Mouse (Mus musculus): ENCODE data around the gene Kcnip1. TPM values are rescaled to one million over a fixed set of nuclear protein-coding genes. Genes with fewer than 3 reads are reported as not detected.

The Kcnip1 gene
- polyA plus RNA-seq, 1 experiment from 2014 or later = 0.27 TPM

DNA sequence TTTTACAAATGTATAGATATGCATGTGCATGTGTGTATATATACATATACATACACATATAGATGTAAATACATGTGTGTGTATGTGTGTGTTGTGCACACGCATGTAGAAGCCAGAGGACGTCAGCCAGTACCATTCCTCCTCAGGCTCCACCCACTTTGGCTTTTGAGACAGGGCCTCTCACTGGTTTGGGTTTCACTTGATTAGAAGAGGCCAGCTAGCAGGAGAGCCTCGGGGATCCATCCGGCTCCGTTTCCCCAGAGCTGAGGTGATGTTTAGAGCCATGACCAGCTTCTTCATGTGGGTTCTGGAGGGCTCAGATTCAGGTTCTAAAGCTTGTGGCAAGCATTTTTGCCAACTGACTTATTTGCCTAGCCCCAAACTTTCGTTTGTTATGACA lies 89.5 kb downstream of the Kcnip1 start:
- Histone ChIP-seq H3K4me2 (replicated peaks; ENCODE audit: low read depth, low read length) (no peak overlapping the region), H3K9me3 (ENCODE audit: low read length) (no peaks in the 10 kb centered on the region), H3K27me3 (replicated peaks; ENCODE audit: insufficient read depth, low read length) (no peaks in the 10 kb centered on the region), H3K4me1 (ENCODE audit: insufficient read depth, low read depth, low read length) (no peaks in the 10 kb centered on the region), H3K9ac (replicated peaks; ENCODE audit: low read depth) (no peak overlapping the region), H3K36me3 (ENCODE audit: insufficient read depth, low read length) (no peaks in the 10 kb centered on the region), H3K4me3 (ENCODE audit: low read depth, low read length) (no peak overlapping the region), H3K27ac (ENCODE audit: low read length) (no peak overlapping the region)
- TF ChIP-seq CTCF (IDR thresholded peaks at IDR 0.05) (no peak), EP300 (IDR thresholded peaks at IDR 0.05) (no peak)
- no peak for ATAC-seq
- no peak for DNase-seq (ENCODE audit: low spot score)
- WGBS = 53% methylated on average over 6 of the region's 6 CpGs

DNA sequence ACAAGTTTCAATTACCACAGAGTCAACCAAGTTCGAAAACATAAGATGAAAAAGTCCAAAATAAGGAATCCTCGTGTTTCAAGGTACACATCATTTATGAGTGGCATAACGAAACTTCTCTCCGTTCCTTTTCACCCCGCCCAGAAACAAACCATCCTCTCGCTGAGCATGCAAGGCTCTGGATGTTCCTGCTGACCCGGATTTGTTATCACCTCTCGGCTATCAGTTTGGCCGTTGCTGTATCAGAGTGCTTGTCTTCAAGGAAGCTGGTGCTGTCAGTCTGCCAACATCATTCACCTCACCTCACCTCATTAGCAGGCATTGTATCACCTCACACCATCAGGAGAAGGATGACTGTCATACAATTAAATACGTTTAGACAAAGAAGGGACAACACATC lies 90.6 kb downstream of the Kcnip1 start:
- no peaks in the 10 kb centered on the region for H3K4me1 ChIP-seq (ENCODE audit: insufficient read depth, low read depth, low read length)
- ATAC-seq = no peak
- no peak overlapping the region for H3K4me2 ChIP-seq (replicated peaks; ENCODE audit: low read depth, low read length)
- H3K9ac ChIP-seq (replicated peaks; ENCODE audit: low read depth) = no peak overlapping the region
- TF ChIP-seq CTCF (IDR thresholded peaks at IDR 0.05) = no peak
- TF ChIP-seq EP300 (IDR thresholded peaks at IDR 0.05) = no peak
- DNase-seq (ENCODE audit: low spot score) = no peak
- H3K9me3 ChIP-seq (ENCODE audit: low read length) = no peaks in the 10 kb centered on the region
- no peaks in the 10 kb centered on the region for H3K27me3 ChIP-seq (replicated peaks; ENCODE audit: insufficient read depth, low read length)
- H3K27ac ChIP-seq (ENCODE audit: low read length) = no peak overlapping the region
- WGBS = 27% methylated on average over 10 of the region's 10 CpGs
- H3K4me3 ChIP-seq (ENCODE audit: low read depth, low read length) = no peak overlapping the region
- no peaks in the 10 kb centered on the region for H3K36me3 ChIP-seq (ENCODE audit: insufficient read depth, low read length)

DNA sequence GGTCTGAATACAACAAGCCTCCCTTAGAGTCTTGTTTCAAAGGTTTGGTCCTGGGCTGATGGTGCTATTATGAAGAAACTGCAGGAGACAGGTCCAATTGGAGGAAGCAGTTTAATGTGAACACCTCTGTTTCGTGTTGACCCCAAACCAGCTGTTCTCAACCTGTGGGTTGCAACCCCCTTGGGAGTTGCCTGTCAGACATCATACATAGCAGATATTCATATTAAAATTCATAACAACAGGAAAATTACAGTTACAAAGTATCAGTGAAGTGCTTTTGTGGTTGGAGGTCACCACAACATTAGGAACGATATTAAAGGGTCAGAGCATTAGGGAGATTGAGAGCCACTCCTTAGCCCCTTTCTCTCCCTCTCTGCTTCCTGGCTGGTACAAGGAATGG lies 91.2 kb downstream of the Kcnip1 start:
- TF ChIP-seq CTCF (IDR thresholded peaks at IDR 0.05) = no peak
- TF ChIP-seq EP300 (IDR thresholded peaks at IDR 0.05) = no peak
- no peaks in the 10 kb centered on the region for H3K27me3 ChIP-seq (replicated peaks; ENCODE audit: insufficient read depth, low read length)
- H3K27ac ChIP-seq (ENCODE audit: low read length) = no peak overlapping the region
- H3K4me2 ChIP-seq (replicated peaks; ENCODE audit: low read depth, low read length) = no peak overlapping the region
- no peak for ATAC-seq
- DNase-seq (ENCODE audit: low spot score) = no peak
- H3K4me1 ChIP-seq (ENCODE audit: insufficient read depth, low read depth, low read length) = no peaks in the 10 kb centered on the region
- no peak overlapping the region for H3K9ac ChIP-seq (replicated peaks; ENCODE audit: low read depth)
- no peak overlapping the region for H3K4me3 ChIP-seq (ENCODE audit: low read depth, low read length)
- no peaks in the 10 kb centered on the region for H3K36me3 ChIP-seq (ENCODE audit: insufficient read depth, low read length)
- WGBS = 66% methylated on average over 2 of the region's 2 CpGs
- H3K9me3 ChIP-seq (ENCODE audit: low read length) = no peaks in the 10 kb centered on the region

DNA sequence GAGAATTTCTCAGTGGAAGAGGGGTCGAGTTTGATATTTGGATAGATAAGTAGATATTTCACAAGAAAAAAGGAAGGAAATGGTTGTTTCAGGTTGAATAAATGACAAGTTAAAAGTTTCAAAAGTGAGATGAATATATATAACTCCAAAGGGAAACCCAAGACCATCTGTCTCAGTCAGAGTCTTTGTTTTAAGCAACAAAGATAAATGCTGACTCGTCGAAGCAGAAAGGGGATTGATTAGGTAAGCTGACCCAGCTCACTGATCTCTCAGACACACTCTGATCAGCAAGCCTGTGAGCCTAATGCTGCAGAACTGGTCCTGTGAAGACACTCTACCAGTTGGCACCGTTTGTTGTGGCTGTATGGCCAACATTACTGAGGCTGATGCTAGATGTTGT lies 101.9 kb downstream of the Kcnip1 start:
- H3K27me3 ChIP-seq (replicated peaks; ENCODE audit: insufficient read depth, low read length) = no peaks in the 10 kb centered on the region
- no peak overlapping the region for H3K4me2 ChIP-seq (replicated peaks; ENCODE audit: low read depth, low read length)
- no peaks in the 10 kb centered on the region for H3K36me3 ChIP-seq (ENCODE audit: insufficient read depth, low read length)
- H3K4me3 ChIP-seq (ENCODE audit: low read depth, low read length) = no peak overlapping the region
- H3K4me1 ChIP-seq (ENCODE audit: insufficient read depth, low read depth, low read length) = no peaks in the 10 kb centered on the region
- no peaks in the 10 kb centered on the region for H3K9me3 ChIP-seq (ENCODE audit: low read length)
- TF ChIP-seq EP300 (IDR thresholded peaks at IDR 0.05) (no peak), CTCF (IDR thresholded peaks at IDR 0.05) (no peak)
- ATAC-seq (no peak), DNase-seq (ENCODE audit: low spot score) (no peak)
- H3K9ac ChIP-seq (replicated peaks; ENCODE audit: low read depth) = no peak overlapping the region
- no peak overlapping the region for H3K27ac ChIP-seq (ENCODE audit: low read length)
- WGBS = 67% methylated on average over 4 of the region's 4 CpGs

DNA sequence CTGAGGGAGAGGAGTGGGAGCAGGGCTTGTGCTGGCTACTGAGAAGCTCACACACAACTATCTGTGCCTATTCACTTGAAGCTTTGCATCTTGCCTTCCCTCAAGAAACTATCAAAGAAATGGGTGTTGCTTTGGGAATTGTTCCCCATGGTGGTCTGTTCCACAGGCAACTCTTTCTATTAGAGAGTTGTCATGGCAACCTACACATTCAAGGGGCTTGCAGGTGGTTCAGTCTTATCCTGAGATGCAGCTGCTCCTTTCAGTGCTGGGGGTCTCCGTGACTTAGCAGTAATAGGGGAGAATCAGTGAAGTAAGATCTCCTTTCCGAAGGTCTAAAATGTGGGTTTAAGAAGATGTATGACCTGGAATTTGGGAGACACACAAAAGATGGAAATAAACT lies 102.6 kb downstream of the Kcnip1 start:
- WGBS = 83% methylated on average over 2 of the region's 2 CpGs
- no peaks in the 10 kb centered on the region for H3K9me3 ChIP-seq (ENCODE audit: low read length)
- DNase-seq (ENCODE audit: low spot score) (no peak), ATAC-seq (no peak)
- no peak overlapping the region for H3K27ac ChIP-seq (ENCODE audit: low read length)
- no peak overlapping the region for H3K4me3 ChIP-seq (ENCODE audit: low read depth, low read length)
- no peak overlapping the region for H3K9ac ChIP-seq (replicated peaks; ENCODE audit: low read depth)
- no peaks in the 10 kb centered on the region for H3K36me3 ChIP-seq (ENCODE audit: insufficient read depth, low read length)
- no peaks in the 10 kb centered on the region for H3K4me1 ChIP-seq (ENCODE audit: insufficient read depth, low read depth, low read length)
- TF ChIP-seq CTCF (IDR thresholded peaks at IDR 0.05) = no peak
- no peak for TF ChIP-seq EP300 (IDR thresholded peaks at IDR 0.05)
- no peak overlapping the region for H3K4me2 ChIP-seq (replicated peaks; ENCODE audit: low read depth, low read length)
- no peaks in the 10 kb centered on the region for H3K27me3 ChIP-seq (replicated peaks; ENCODE audit: insufficient read depth, low read length)

DNA sequence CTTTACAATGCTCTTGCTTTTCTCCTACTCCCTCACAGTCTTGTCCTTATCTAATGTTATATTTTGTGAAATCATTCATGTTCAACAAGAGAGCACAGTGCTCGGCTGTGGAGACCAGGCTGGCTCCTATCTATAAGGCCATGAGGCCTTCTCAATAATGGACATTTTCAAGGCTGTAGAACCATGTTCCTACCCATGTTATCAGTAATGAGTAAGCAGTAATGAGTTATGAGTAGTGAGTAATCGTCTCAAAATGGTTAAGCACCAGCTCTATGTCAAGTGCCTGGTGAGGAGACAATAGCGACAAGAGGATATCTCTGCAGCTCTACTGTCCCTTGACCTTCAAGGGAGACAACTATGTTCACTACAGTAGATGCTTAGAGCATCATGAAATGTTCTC lies 105.3 kb downstream of the Kcnip1 start:
- ATAC-seq = no peak
- TF ChIP-seq CTCF (IDR thresholded peaks at IDR 0.05) = no peak
- TF ChIP-seq EP300 (IDR thresholded peaks at IDR 0.05) = no peak
- WGBS = 77% methylated on average over 3 of the region's 3 CpGs

DNA sequence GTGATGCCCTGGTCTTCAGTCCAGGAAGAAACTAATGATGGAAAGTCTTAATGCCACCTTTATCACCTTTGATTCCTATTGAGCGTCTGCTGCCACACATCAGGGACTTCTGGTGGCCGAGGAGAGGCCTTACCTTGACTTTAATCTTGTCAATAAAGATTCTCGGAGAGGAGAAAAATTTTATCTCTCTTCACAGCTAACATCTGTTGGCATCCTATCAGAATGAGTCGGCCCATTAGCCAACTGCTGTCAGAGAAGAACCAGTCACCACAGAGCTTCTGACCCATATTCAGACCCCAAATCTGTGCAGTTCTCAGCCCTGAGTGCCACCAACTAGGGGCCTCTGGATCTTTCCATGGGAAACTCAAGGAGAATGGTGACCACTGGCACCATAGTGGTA lies 107.0 kb downstream of the Kcnip1 start:
- H3K4me3 ChIP-seq (ENCODE audit: low read depth, low read length) = no peak overlapping the region
- H3K36me3 ChIP-seq (ENCODE audit: insufficient read depth, low read length) = no peaks in the 10 kb centered on the region
- WGBS = 78% methylated on average over 4 of the region's 4 CpGs
- H3K9me3 ChIP-seq (ENCODE audit: low read length) = no peaks in the 10 kb centered on the region
- no peaks in the 10 kb centered on the region for H3K27me3 ChIP-seq (replicated peaks; ENCODE audit: insufficient read depth, low read length)
- H3K4me1 ChIP-seq (ENCODE audit: insufficient read depth, low read depth, low read length) = no peaks in the 10 kb centered on the region
- ATAC-seq (no peak), DNase-seq (ENCODE audit: low spot score) (no peak)
- TF ChIP-seq EP300 (IDR thresholded peaks at IDR 0.05) (no peak), CTCF (IDR thresholded peaks at IDR 0.05) (no peak)
- H3K4me2 ChIP-seq (replicated peaks; ENCODE audit: low read depth, low read length) = no peak overlapping the region
- H3K27ac ChIP-seq (ENCODE audit: low read length) = no peak overlapping the region
- H3K9ac ChIP-seq (replicated peaks; ENCODE audit: low read depth) = no peak overlapping the region

More for the DNA sequence above, 105.3 kb downstream of the Kcnip1 start:
- Histone ChIP-seq H3K27ac (ENCODE audit: low read length) (no peak overlapping the region), H3K9me3 (ENCODE audit: low read length) (no peaks in the 10 kb centered on the region), H3K27me3 (replicated peaks; ENCODE audit: insufficient read depth, low read length) (no peaks in the 10 kb centered on the region), H3K4me1 (ENCODE audit: insufficient read depth, low read depth, low read length) (no peaks in the 10 kb centered on the region), H3K36me3 (ENCODE audit: insufficient read depth, low read length) (no peaks in the 10 kb centered on the region), H3K4me2 (replicated peaks; ENCODE audit: low read depth, low read length) (no peak overlapping the region), H3K4me3 (ENCODE audit: low read depth, low read length) (no peak overlapping the region), H3K9ac (replicated peaks; ENCODE audit: low read depth) (no peak overlapping the region)
- no peak for DNase-seq (ENCODE audit: low spot score)

Data from lung, postnatal 0 days (tissue).